Mouse (Mus musculus) hindbrain, embryonic 16.5 days (tissue): Measurements from ENCODE around the gene Zcchc17. TPM values are rescaled to one million over a fixed set of nuclear protein-coding genes. Genes with fewer than 3 reads are reported as not detected.

Source experiments
- ATAC-seq: fragments of 200-750 bp; cut with Nextera tagmentation; 2 replicates; pipeline ENCODE4 v1.8.0; 2017; ENCODE audit warnings: moderate TSS enrichment, moderate library complexity
- H3K27ac ChIP-seq: fragments of 300-500 bp; sonication (generic); 2 replicates; pipeline ENCODE4 v1.5.1; 2014; ENCODE audit warnings: low read depth, mild to moderate bottlenecking, control low read depth, low read length, moderate library complexity
- H3K27me3 ChIP-seq: fragments of 300-500 bp; sonication (generic); replicated peaks from 2 replicates; pipeline ENCODE4 v1.6.1; 2014; ENCODE audit warnings: low read length; ENCODE audit not compliant: control insufficient read depth, insufficient read depth
- H3K36me3 ChIP-seq: fragments of 300-500 bp; sonication (generic); 2 replicates; pipeline ENCODE4 v1.6.1; 2014; ENCODE audit warnings: mild to moderate bottlenecking, low read length, moderate library complexity, mixed read lengths; ENCODE audit not compliant: control insufficient read depth, insufficient read depth
- H3K4me1 ChIP-seq: fragments of 300-500 bp; sonication (generic); 2 replicates; pipeline ENCODE4 v1.6.1; 2014; ENCODE audit warnings: low read depth, low read length; ENCODE audit not compliant: control insufficient read depth, insufficient read depth
- H3K4me2 ChIP-seq: fragments of 300-500 bp; sonication (generic); 2 replicates; pipeline ENCODE4 v1.6.1; 2014; ENCODE audit warnings: mild to moderate bottlenecking, low read length, control low read depth, moderate library complexity
- H3K4me3 ChIP-seq: fragments of 300-500 bp; sonication (generic); 2 replicates; pipeline ENCODE4 v1.5.1; 2014; ENCODE audit warnings: mild to moderate bottlenecking, low read length, control low read depth, moderate library complexity
- H3K9ac ChIP-seq: fragments of 300-500 bp; sonication (generic); 2 replicates; pipeline ENCODE4 v1.6.1; 2014; ENCODE audit warnings: low read depth, mild to moderate bottlenecking, control low read depth, low read length, moderate library complexity
- H3K9me3 ChIP-seq: fragments of 300-500 bp; sonication (generic); 2 replicates; pipeline ENCODE4 v1.6.1; 2014; ENCODE audit warnings: mild to moderate bottlenecking, low read length, moderate library complexity; ENCODE audit not compliant: control insufficient read depth
- WGBS: fragments of 180-500 bp; shearing (Covaris S2); extraction: QIAGEN DNeasy Blood & Tissue Kit; methylation state at CpG from one replicate; pipeline ENCODE4 v1.1.7; 2014; 5-methylcytosine and 5-hydroxymethylcytosine counted together
- polyA plus RNA-seq: library from polyadenylated mRNA; unstranded; fragments of >200 nt; fragmentation: Nextera tagmentation; extraction: Ambion mirVana; gene quantifications from 2 replicates; pipeline ENCODE4 v1.2.1, GENCODE M21; 2015

Gene Zcchc17
- polyA plus RNA-seq, 1 experiment from 2014 or later: 85.4 TPM

DNA sequence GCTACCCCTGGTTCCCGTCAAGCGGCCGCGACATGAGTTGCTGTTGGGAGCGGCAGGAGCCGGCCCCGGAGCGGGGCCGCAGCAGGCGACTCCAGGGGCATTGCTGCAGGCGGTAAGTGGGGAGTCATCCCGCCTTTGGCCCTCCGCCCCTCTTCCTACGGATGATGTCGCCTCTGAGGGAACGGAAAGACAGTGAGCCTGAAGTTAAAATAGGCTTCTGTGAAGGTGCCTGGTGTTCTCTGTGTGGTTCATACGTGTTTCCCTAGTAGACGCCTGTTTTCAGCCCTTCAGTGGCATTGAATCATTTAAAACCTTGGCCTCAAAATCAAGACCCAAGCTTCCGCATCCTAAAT lies 471 bp upstream of the Zcchc17 start:
- Histone ChIP-seq H3K4me2 (peak overlapping the region; percentile 80), H3K4me3 (peak overlapping the region; percentile 92), H3K4me1 (peaks cover 17% of the 10 kb centered on the region), H3K27me3 (no peaks in the 10 kb centered on the region), H3K36me3 (peaks cover 10% of the 10 kb centered on the region), H3K27ac (peak overlapping the region; percentile 90), H3K9me3 (no peaks in the 10 kb centered on the region), H3K9ac (peak overlapping the region; percentile 92)
- 0% methylated on average over 19 of the region's 19 CpGs for WGBS
- ATAC-seq: no peak; the same call in 1 of the 2 replicates

- no peak overlapping the region for H3K9ac ChIP-seq
- H3K27me3 ChIP-seq: no peaks in the 10 kb centered on the region
- 0 out of 2 replicates have a peak, but pooled peaks cover 2% of the 10 kb centered on the region for H3K36me3 ChIP-seq
- peaks cover 17% of the 10 kb centered on the region for H3K4me1 ChIP-seq
- H3K4me3 ChIP-seq: no peak overlapping the region
- ATAC-seq: no peak
- no peaks in the 10 kb centered on the region for H3K9me3 ChIP-seq
- H3K27ac ChIP-seq: no peak overlapping the region
- no peak overlapping the region for H3K4me2 ChIP-seq
These were observed 1.8 kb downstream of the Zcchc17 start for GRCm38 (mm10) chr4:130357946-130358345.

DNA sequence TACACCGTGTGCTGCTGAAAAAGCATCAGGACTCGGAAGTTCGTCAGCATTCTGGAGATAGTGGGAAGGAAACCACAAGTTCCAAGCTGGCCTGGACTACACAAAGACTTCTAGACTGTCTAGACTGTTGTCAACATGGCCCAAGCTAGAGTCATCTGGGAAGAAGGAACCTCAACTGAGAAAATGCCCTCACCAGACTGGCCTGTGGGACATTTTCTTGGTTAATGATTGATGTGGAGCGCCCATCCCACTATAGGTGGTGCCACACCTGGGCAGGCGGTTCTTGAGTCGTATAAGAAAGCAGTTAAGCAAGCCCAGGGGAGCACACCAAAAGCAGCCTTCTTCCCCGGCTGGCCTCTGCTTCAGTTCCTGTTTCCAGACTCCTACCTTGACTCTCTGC lies 7.2 kb downstream of the Zcchc17 start:
- Histone ChIP-seq H3K4me3 (no peak overlapping the region), H3K9ac (no peak overlapping the region), H3K27me3 (no peaks in the 10 kb centered on the region), H3K4me1 (no peaks in the 10 kb centered on the region), H3K36me3 (peaks cover 11% of the 10 kb centered on the region), H3K27ac (no peak overlapping the region), H3K4me2 (no peak overlapping the region), H3K9me3 (no peaks in the 10 kb centered on the region)
- ATAC-seq: no peak
- WGBS: 97% methylated on average over 7 of the region's 7 CpGs

DNA sequence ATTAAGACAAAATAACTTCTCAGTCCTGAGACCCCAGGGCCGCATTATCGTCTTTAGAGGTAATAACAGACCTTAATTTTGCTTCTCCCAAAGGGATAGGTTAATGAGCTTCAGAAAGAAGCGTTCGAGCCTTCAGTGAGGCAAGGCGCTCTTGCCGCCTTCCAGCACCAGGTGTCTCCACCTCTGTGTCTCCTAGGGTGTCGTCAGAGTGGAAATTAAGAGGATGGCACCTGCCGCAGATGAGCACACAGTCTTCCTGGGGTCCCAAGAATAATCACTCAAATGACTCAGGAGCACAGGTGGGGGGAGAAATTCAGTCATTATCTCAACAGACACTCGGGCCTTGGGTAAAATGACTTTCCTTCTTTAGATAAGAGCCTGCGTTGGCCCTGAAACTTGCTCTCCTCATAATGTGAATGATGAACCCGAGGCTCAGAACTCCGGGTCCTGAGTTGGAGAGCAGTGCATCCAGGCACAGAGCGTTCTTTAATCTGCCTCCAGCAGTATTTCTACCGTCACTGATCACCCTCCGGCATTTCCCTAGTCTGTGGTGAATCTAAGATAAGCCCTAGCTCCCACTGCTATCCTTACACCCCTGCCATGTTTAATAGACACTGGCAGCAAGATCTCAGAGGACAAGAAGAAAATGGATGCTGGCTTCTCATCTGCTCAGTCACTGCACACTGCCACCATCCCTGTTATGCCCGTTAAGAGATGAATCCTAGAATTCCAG lies 8.9 kb downstream of the Zcchc17 start:
- H3K27ac ChIP-seq: no peak overlapping the region
- H3K9ac ChIP-seq: no peak overlapping the region
- H3K4me3 ChIP-seq: no peak overlapping the region
- no peaks in the 10 kb centered on the region for H3K4me1 ChIP-seq
- 79% methylated on average over 16 of the region's 16 CpGs for WGBS
- H3K9me3 ChIP-seq: no peaks in the 10 kb centered on the region
- peaks cover 11% of the 10 kb centered on the region for H3K36me3 ChIP-seq
- no peaks in the 10 kb centered on the region for H3K27me3 ChIP-seq
- no peak overlapping the region for H3K4me2 ChIP-seq
- ATAC-seq: peak; percentile 60; the same call in 1 of the 2 replicates

- Histone ChIP-seq H3K4me1 (no peaks in the 10 kb centered on the region), H3K27me3 (no peaks in the 10 kb centered on the region), H3K36me3 (peaks cover 11% of the 10 kb centered on the region), H3K9me3 (no peaks in the 10 kb centered on the region), H3K4me2 (no peak overlapping the region), H3K27ac (no peak overlapping the region), H3K9ac (no peak overlapping the region), H3K4me3 (no peak overlapping the region)
- ATAC-seq: no peak
- WGBS: 93% methylated on average over 6 of the region's 6 CpGs
These were observed 10.1 kb downstream of the Zcchc17 start for GRCm38 (mm10) chr4:130349666-130350065.

DNA sequence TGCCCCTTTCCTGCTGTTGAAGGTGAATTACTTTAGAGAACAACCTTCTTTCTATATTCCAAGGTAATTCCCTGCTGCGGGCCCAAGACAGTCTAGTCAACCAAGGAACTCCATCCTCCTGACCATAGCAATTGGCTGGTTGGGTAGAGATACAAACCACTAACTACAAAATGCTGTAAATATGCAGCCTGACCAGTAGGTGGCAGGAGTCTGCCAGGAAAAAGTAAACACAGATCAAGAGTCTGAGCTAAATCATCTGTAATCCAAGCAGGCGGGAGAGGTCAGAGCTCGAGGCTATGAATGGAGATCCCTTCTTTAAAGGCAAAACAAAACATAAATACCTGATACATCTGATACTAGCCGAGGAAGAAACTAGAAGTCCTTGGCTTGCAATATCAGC lies 18.1 kb downstream of the Zcchc17 start:
- no peak overlapping the region for H3K9ac ChIP-seq
- H3K4me3 ChIP-seq: no peak overlapping the region
- 0 out of 2 replicates have a peak, but pooled peaks cover 6% of the 10 kb centered on the region for H3K36me3 ChIP-seq
- H3K4me1 ChIP-seq: no peaks in the 10 kb centered on the region
- H3K9me3 ChIP-seq: no peaks in the 10 kb centered on the region
- no peak for ATAC-seq
- no peak overlapping the region for H3K27ac ChIP-seq
- WGBS: 22% methylated on average over 4 of the region's 4 CpGs
- no peak overlapping the region for H3K4me2 ChIP-seq
- no peaks in the 10 kb centered on the region for H3K27me3 ChIP-seq

DNA sequence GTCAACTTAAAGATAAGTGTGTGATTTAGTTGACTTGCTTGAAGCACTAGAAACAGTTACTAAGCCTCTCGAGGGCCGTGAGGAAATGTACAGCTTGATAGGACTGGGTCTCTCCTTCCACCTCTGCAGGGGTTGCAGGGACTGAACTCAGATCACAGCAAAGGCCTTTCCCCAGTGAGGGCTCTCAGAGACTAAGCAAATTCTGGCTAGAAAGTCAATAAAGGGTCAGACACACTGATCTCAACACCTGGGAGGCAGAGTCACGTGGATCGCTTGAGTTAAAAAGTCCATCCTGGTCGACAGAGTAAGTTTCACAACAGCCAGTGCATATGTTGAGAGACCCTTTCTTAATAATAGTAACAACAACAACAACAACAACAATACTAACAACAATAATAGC lies 23.9 kb downstream of the Zcchc17 start:
- Histone ChIP-seq H3K27me3 (no peaks in the 10 kb centered on the region), H3K4me1 (no peaks in the 10 kb centered on the region), H3K9ac (no peak overlapping the region), H3K4me3 (no peak overlapping the region), H3K27ac (no peak overlapping the region), H3K4me2 (no peak overlapping the region), H3K36me3 (peaks cover 6% of the 10 kb centered on the region), H3K9me3 (no peaks in the 10 kb centered on the region)
- ATAC-seq: no peak
- WGBS: 88% methylated on average over 5 of the region's 5 CpGs

DNA sequence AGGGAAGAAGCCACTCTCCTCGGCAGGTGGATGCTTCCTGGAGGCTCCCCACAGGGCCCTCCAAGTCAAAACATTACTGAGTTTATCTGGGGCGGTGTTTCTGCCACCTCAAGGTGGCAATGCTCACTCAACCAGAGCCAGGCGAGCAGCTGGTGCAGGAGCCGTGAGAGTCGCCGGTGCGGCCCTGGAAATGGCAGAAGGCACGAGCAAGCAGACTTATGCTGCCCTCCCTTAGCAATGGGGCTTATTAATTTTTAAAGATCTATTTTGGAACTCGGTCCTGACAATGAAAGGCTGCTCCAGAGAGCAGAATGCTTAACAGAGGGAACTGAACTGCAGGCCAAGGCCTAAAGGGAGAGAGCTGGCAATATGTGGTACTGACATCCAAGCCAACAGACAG lies 32.4 kb downstream of the Zcchc17 start:
- Histone ChIP-seq H3K4me1 (no peaks in the 10 kb centered on the region), H3K4me2 (no peak overlapping the region), H3K27me3 (no peaks in the 10 kb centered on the region), H3K9ac (no peak overlapping the region), H3K4me3 (no peak overlapping the region), H3K9me3 (no peaks in the 10 kb centered on the region), H3K36me3 (peaks cover 27% of the 10 kb centered on the region), H3K27ac (no peak overlapping the region)
- 81% methylated on average over 9 of the region's 9 CpGs for WGBS
- ATAC-seq: no peak

- no peaks in the 10 kb centered on the region for H3K27me3 ChIP-seq
- H3K27ac ChIP-seq: no peak overlapping the region
- 92% methylated on average over 2 of the region's 2 CpGs for WGBS
- H3K36me3 ChIP-seq: peaks cover 30% of the 10 kb centered on the region
- no peak overlapping the region for H3K4me2 ChIP-seq
- H3K4me3 ChIP-seq: no peak overlapping the region
- no peak for ATAC-seq
- no peaks in the 10 kb centered on the region for H3K4me1 ChIP-seq
- H3K9ac ChIP-seq: no peak overlapping the region
- no peaks in the 10 kb centered on the region for H3K9me3 ChIP-seq
These were observed 34.3 kb downstream of the Zcchc17 start for GRCm38 (mm10) chr4:130325446-130325845.
